Mouse (Mus musculus) kidney, postnatal 0 days (tissue): ENCODE results near the gene Bcan. TPM values are rescaled to one million over a fixed set of nuclear protein-coding genes. Genes with fewer than 3 reads are reported as not detected.

Experiments
- ATAC-seq: fragments of 200-750 bp; cut with Nextera tagmentation; replicated peaks from 2 replicates; pipeline ENCODE4 v1.8.0; 2017; ENCODE audit warnings: low read depth, moderate number of reproducible peaks, moderate TSS enrichment, moderate library complexity; ENCODE audit not compliant: low FRiP score
- DNase-seq: peaks from one replicate; pipeline ENCODE4 v3.0.0-alpha.2; 2016; ENCODE audit warnings: low spot score
- H3K27ac ChIP-seq: fragments of 300-500 bp; sonication (generic); 2 replicates; pipeline ENCODE4 v1.5.1; 2014; ENCODE audit warnings: mild to moderate bottlenecking
- H3K27me3 ChIP-seq: fragments of 300-500 bp; sonication (generic); 2 replicates; pipeline ENCODE4 v1.6.1; 2014; ENCODE audit warnings: low read length, mixed read lengths; ENCODE audit not compliant: insufficient read depth
- H3K36me3 ChIP-seq: fragments of 300-500 bp; sonication (generic); 2 replicates; pipeline ENCODE4 v1.6.1; 2014; ENCODE audit warnings: low read length, mixed read lengths; ENCODE audit not compliant: insufficient read depth
- H3K4me1 ChIP-seq: fragments of 300-500 bp; sonication (generic); replicated peaks from 2 replicates; pipeline ENCODE4 v1.6.1; 2014; ENCODE audit warnings: antibody characterized with exemption, low read length, mixed read lengths; ENCODE audit not compliant: insufficient read depth
- H3K4me2 ChIP-seq: fragments of 300-500 bp; sonication (generic); 2 replicates; pipeline ENCODE4 v1.6.1; 2014; ENCODE audit warnings: mild to moderate bottlenecking, low read length, moderate library complexity, mixed read lengths
- H3K4me3 ChIP-seq: fragments of 300-500 bp; sonication (generic); replicated peaks from 2 replicates; pipeline ENCODE4 v1.5.1; 2014; ENCODE audit warnings: low read depth, low read length
- H3K9ac ChIP-seq: fragments of 300-500 bp; sonication (generic); 2 replicates; pipeline ENCODE4 v1.6.1; 2014; ENCODE audit warnings: low read depth, low read length
- H3K9me3 ChIP-seq: fragments of 300-500 bp; sonication (generic); replicated peaks from 2 replicates; pipeline ENCODE4 v1.6.1; 2016; ENCODE audit warnings: low read length, inconsistent platforms, mixed read lengths
- CTCF ChIP-seq: IDR thresholded peaks from 2 replicates; pipeline ENCODE4 v1.5.1; 2016; ENCODE audit warnings: antibody characterized with exemption, low read depth, mild to moderate bottlenecking, moderate library complexity
- WGBS: fragments of 180-500 bp; shearing (Covaris S2); extraction: QIAGEN DNeasy Blood & Tissue Kit; methylation state at CpG from one replicate; pipeline ENCODE4 v1.1.7; 2014; 5-methylcytosine and 5-hydroxymethylcytosine counted together
- polyA plus RNA-seq: library from polyadenylated mRNA; unstranded; fragments of >200 nt; fragmentation: Nextera tagmentation; extraction: Ambion mirVana; gene quantifications from 2 replicates; pipeline ENCODE4 v1.2.1, GENCODE M21; 2015

The Bcan gene
- polyA plus RNA-seq, 1 experiment from 2014 or later = not detected

- DNase-seq = no peak
- Histone ChIP-seq H3K4me1 (no peaks in the 10 kb centered on the region; the same call in 1 of the 2 replicates), H3K4me2 (no peak overlapping the region), H3K9me3 (no peaks in the 10 kb centered on the region), H3K36me3 (no peaks in the 10 kb centered on the region), H3K27me3 (no peaks in the 10 kb centered on the region), H3K9ac (no peak overlapping the region), H3K27ac (peak overlapping the region; percentile 68), H3K4me3 (no peak overlapping the region)
- TF ChIP-seq CTCF = no peak
- no peak for ATAC-seq
- WGBS = 5% methylated on average over 1 of the region's 1 CpGs
These were observed 42.0 kb downstream of the Bcan start for GRCm38 (mm10) chr3:87958056-87958455.

GRCm38 (mm10) chr3:87952440-87952839 lies 47.6 kb downstream of the Bcan start:
- TF ChIP-seq CTCF = no peak
- DNase-seq (peak; percentile 91), ATAC-seq (peak; percentile 54)
- Histone ChIP-seq H3K4me2 (peak overlapping the region; percentile 56), H3K9me3 (no peaks in the 10 kb centered on the region), H3K27ac (peak overlapping the region; percentile 57; the same call in 1 of the 2 replicates), H3K36me3 (no peaks in the 10 kb centered on the region), H3K27me3 (no peaks in the 10 kb centered on the region), H3K9ac (no peak overlapping the region; the same call in 1 of the 2 replicates), H3K4me1 (peaks cover 22% of the 10 kb centered on the region), H3K4me3 (0 out of 2 replicates have a peak overlapping the region, but pooled peaks have one; percentile 17)
- WGBS = 3% methylated on average over 5 of the region's 5 CpGs

DNA sequence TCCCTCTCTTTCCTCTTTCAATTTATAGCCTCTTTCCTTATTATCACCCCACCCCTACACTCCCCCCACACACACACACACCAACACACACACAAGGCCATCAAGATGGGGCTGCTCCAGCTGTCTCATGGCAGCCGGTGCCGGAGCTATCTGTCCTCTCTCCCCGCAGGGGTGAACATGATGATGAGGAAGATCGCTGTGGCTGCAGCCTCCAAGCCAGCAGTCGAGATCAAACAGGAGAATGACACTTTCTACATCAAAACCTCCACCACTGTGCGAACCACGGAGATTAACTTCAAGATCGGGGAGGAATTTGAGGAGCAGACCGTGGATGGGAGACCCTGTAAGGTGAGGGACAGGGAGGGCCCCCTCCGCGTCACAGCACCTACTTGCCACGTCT lies 48.1 kb downstream of the Bcan start:
- DNase-seq = no peak
- Histone ChIP-seq H3K4me2 (peak overlapping the region; percentile 56), H3K9ac (no peak overlapping the region; the same call in 1 of the 2 replicates), H3K9me3 (no peaks in the 10 kb centered on the region), H3K4me3 (peak overlapping the region; percentile 17; the same call in 1 of the 2 replicates), H3K27me3 (no peaks in the 10 kb centered on the region), H3K4me1 (peaks cover 27% of the 10 kb centered on the region), H3K36me3 (no peaks in the 10 kb centered on the region), H3K27ac (peak overlapping the region; percentile 57)
- no peak for TF ChIP-seq CTCF
- no peak for ATAC-seq
- 23% methylated on average over 12 of the region's 12 CpGs for WGBS

- Histone ChIP-seq H3K9me3 (no peaks in the 10 kb centered on the region), H3K27ac (no peak overlapping the region), H3K4me2 (peak overlapping the region; percentile 64), H3K36me3 (no peaks in the 10 kb centered on the region), H3K4me1 (peaks cover 32% of the 10 kb centered on the region), H3K27me3 (no peaks in the 10 kb centered on the region), H3K9ac (no peak overlapping the region), H3K4me3 (0 out of 2 replicates have a peak overlapping the region, but pooled peaks have one; percentile 1)
- 15% methylated on average over 13 of the region's 13 CpGs for WGBS
- no peak for TF ChIP-seq CTCF
- DNase-seq (no peak), ATAC-seq (no peak)
These were observed 50.0 kb downstream of the Bcan start for GRCm38 (mm10) chr3:87949955-87950515.

- H3K9ac ChIP-seq = no peak overlapping the region
- no peaks in the 10 kb centered on the region for H3K36me3 ChIP-seq
- DNase-seq (no peak), ATAC-seq (no peak)
- 17% methylated on average over 16 of the region's 16 CpGs for WGBS
- no peak for TF ChIP-seq CTCF
- no peaks in the 10 kb centered on the region for H3K9me3 ChIP-seq
- H3K27me3 ChIP-seq = no peaks in the 10 kb centered on the region
- H3K27ac ChIP-seq = no peak overlapping the region
- H3K4me3 ChIP-seq = peak overlapping the region; percentile 16; the same call in 1 of the 2 replicates
- H3K4me2 ChIP-seq = peak overlapping the region; percentile 64
- H3K4me1 ChIP-seq = peaks cover 32% of the 10 kb centered on the region
These were observed 50.6 kb downstream of the Bcan start for GRCm38 (mm10) chr3:87949266-87949954.

- no peak for ATAC-seq
- H3K4me1 ChIP-seq = peaks cover 32% of the 10 kb centered on the region
These were observed 51.4 kb downstream of the Bcan start, which contains the start of gene Crabp2 for GRCm38 (mm10) chr3:87948378-87949265. TSS of gene Crabp2 (plus strand) at chr3:87948666.

More at GRCm38 (mm10) chr3:87948378-87949265, 51.4 kb downstream of the Bcan start, which contains the start of gene Crabp2:
- Histone ChIP-seq H3K27ac (no peak within 1 kb of the TSS), H3K4me2 (peak within 1 kb of the TSS; percentile 64), H3K9ac (0 out of 2 replicates have a peak within 1 kb of the TSS, but pooled peaks have one; percentile 18), H3K4me3 (peak within 1 kb of the TSS; percentile 16), H3K27me3 (no peaks in the 10 kb centered on the region), H3K9me3 (no peaks in the 10 kb centered on the region), H3K36me3 (no peaks in the 10 kb centered on the region)
- TF ChIP-seq CTCF = no peak
- WGBS = 2% methylated on average over 35 of the region's 35 CpGs
- DNase-seq = peak; percentile 34
